Mouse (Mus musculus) megakaryocyte, embryonic 14.5 days (primary cell): ENCODE measurements around the gene Gpr152. TPM values are rescaled to one million over a fixed set of nuclear protein-coding genes. Genes with fewer than 3 reads are reported as not detected.

Experiments used
- H3K27me3 ChIP-seq: replicated peaks from 2 replicates; pipeline ENCODE3; 2012; ENCODE audit warnings: inconsistent platforms
- H3K36me3 ChIP-seq: replicated peaks from 2 replicates; pipeline ENCODE3; 2012; ENCODE audit warnings: low read length, inconsistent platforms, mixed read lengths
- H3K4me1 ChIP-seq: 2 replicates; pipeline ENCODE4 v1.6.1; 2012; ENCODE audit warnings: inconsistent platforms
- H3K4me3 ChIP-seq: replicated peaks from 2 replicates; pipeline ENCODE3; 2012; ENCODE audit warnings: moderate library complexity, mild to moderate bottlenecking, inconsistent platforms
- H3K9me3 ChIP-seq: 2 replicates; pipeline ENCODE4 v1.6.1; 2012; ENCODE audit warnings: inconsistent platforms
- FLI1 ChIP-seq: IDR thresholded peaks from 2 replicates; pipeline ENCODE4 v1.6.1; 2012; ENCODE audit warnings: low read length, inconsistent platforms, mixed read lengths
- GATA1 ChIP-seq: IDR thresholded peaks from 3 replicates; pipeline ENCODE4 v1.6.1; 2012; ENCODE audit warnings: mixed read lengths, low read length, inconsistent platforms, borderline replicate concordance
- polyA plus RNA-seq: library from polyadenylated mRNA; stranded (reverse); fragments of >175 nt; gene quantifications from 2 replicates; pipeline ENCODE4 v1.2.3, GENCODE M21; 2012; ENCODE audit warnings: low replicate concordance; ENCODE audit not compliant: insufficient read depth

The Gpr152 gene
- polyA plus RNA-seq, 1 experiment, result not detected

GRCm38 (mm10) chr19:4098426-4098825 is 41.2 kb upstream of the Gpr152 start:
- no peak for TF ChIP-seq GATA1
- TF ChIP-seq FLI1, result no peak
- H3K4me3 ChIP-seq, result peak overlapping the region; percentile 96
- no peaks in the 10 kb centered on the region for H3K27me3 ChIP-seq
- no peaks in the 10 kb centered on the region for H3K9me3 ChIP-seq
- peaks cover 37% of the 10 kb centered on the region for H3K36me3 ChIP-seq
- H3K4me1 ChIP-seq, result peaks cover 69% of the 10 kb centered on the region

- Histone ChIP-seq H3K36me3 (peaks cover 44% of the 10 kb centered on the region), H3K4me3 (peak overlapping the region; percentile 100), H3K4me1 (peaks cover 74% of the 10 kb centered on the region), H3K9me3 (no peaks in the 10 kb centered on the region), H3K27me3 (no peaks in the 10 kb centered on the region)
- TF ChIP-seq GATA1, result no peak
- TF ChIP-seq FLI1, result no peak
Observed at GRCm38 (mm10) chr19:4099056-4099455, 40.5 kb upstream of the Gpr152 start.

DNA sequence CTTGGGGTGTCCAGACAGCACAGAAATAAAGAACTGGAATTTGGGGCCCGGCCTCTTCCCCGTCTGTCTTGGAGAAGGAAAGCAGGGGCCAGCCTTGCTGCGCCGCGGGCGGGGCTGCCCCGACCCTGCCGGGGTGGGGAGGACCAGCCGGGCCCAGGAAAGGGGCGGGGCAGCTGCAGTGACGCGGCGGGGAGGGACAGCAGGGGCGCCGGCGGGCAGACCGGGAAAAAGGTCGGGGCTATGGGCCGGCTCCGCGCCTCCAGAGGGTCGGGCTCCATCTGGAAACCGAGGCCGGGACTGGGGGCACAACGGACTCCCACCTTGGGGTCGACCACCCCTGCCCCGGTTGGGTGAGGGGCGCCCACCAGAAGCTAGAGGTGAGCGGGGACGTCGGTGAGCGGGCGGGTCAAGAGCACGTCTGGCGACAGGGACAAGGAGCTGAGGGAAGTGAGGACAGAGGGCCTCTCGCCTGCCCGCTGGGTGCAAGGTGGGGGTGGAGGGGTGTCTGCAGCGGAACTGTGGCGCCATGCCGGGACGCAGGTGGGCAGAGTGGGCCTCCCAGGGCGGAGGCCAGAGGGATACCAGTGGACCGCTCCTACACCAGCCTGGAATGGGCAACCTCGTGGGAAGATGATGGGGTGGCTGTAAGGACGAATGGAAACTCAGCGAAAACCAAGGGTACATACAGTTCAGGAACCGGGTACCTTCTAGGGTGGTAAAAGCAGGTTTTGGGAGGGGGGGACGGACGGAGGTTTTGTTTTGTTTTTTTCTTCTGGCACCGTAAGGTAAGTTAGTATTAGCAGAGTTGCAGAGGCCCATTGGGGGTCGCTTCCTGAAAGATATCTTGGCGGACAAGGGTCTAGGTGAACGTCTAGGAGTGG is 39.5 kb upstream of the Gpr152 start, which contains the start of gene Pitpnm1:
Gene Pitpnm1 (plus strand): TSS at position 162 of the 881 bp plus-strand sequence.
- peaks cover 54% of the 10 kb centered on the region for H3K36me3 ChIP-seq
- H3K9me3 ChIP-seq, result no peaks in the 10 kb centered on the region

GRCm38 (mm10) chr19:4100718-4101261 is 38.8 kb upstream of the Gpr152 start:
- H3K9me3 ChIP-seq, result no peaks in the 10 kb centered on the region
- peaks cover 61% of the 10 kb centered on the region for H3K36me3 ChIP-seq
- H3K4me3 ChIP-seq, result peak overlapping the region; percentile 100
- no peak for TF ChIP-seq FLI1
- TF ChIP-seq GATA1, result no peak
- H3K4me1 ChIP-seq, result peaks cover 74% of the 10 kb centered on the region
- no peaks in the 10 kb centered on the region for H3K27me3 ChIP-seq

More for the DNA sequence above, 39.5 kb upstream of the Gpr152 start, which contains the start of gene Pitpnm1:
- H3K27me3 ChIP-seq, result no peaks in the 10 kb centered on the region
- peak within 1 kb of the TSS; percentile 100 for H3K4me3 ChIP-seq
- H3K4me1 ChIP-seq, result peaks cover 74% of the 10 kb centered on the region
- TF ChIP-seq GATA1, result no peak
- TF ChIP-seq FLI1, result no peak

DNA sequence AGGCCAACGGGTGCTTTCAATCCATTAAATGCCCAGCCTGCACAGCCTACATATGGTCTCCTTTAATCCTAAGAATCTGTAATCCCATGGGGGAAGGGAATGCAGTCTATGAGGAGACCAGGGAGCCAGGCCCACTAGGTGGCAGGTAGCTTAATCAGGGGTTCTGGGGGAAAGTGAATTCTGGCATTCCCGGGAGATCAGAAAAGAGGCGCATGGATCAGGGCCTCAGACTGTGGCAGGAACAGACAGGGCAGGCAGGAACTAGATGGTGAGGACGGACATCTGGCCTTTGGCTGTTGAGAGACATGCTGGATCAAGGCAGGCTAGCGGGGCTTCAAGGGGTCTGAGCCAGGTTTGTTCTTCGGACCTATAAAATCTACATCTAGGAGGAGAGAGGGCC is 38.1 kb upstream of the Gpr152 start:
- TF ChIP-seq FLI1 (no peak), GATA1 (no peak)
- Histone ChIP-seq H3K27me3 (no peaks in the 10 kb centered on the region), H3K36me3 (peaks cover 67% of the 10 kb centered on the region), H3K9me3 (no peaks in the 10 kb centered on the region), H3K4me3 (peak overlapping the region; percentile 100), H3K4me1 (peaks cover 70% of the 10 kb centered on the region)

DNA sequence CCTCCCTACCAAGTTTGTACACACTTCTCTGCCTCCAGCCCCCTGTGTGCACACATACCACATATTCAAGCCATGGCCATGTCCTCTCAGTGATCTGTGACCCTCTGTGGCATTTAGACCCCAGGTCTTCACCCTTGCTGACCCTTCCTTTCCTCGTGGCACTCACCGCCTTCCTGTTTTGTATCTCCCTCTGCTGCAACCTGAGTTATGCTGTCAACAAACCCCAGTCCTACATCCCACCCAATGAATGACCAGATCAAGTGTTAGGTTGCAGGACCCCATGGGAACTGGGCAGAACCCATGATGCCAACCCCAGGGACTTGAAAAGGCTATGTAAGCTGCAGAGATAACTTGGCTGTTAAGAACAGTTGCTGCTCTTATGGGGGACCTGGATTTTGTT is 37.5 kb upstream of the Gpr152 start:
- peaks cover 70% of the 10 kb centered on the region for H3K4me1 ChIP-seq
- peak overlapping the region; percentile 12 for H3K4me3 ChIP-seq
- TF ChIP-seq FLI1, result no peak
- peaks cover 73% of the 10 kb centered on the region for H3K36me3 ChIP-seq
- H3K9me3 ChIP-seq, result no peaks in the 10 kb centered on the region
- H3K27me3 ChIP-seq, result no peaks in the 10 kb centered on the region

DNA sequence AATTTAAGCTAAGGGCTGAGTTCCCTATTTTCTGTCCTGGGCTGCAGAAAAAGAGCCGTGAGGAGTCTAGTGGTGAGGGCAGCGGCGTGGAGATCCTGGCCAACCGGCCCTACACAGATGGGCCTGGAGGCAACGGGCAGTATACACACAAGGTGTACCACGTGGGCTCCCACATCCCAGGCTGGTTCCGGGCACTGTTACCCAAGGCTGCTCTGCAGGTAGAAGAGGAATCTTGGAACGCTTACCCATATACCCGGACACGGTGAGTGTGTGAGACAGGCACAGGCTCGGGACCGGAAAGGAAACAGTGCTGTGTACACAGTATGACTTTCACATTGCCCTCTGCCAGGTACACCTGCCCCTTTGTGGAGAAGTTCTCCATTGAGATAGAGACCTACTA is 37.0 kb upstream of the Gpr152 start:
- TF ChIP-seq GATA1, result no peak
- TF ChIP-seq FLI1, result no peak
- H3K4me3 ChIP-seq, result no peak overlapping the region
- H3K27me3 ChIP-seq, result no peaks in the 10 kb centered on the region
- no peaks in the 10 kb centered on the region for H3K9me3 ChIP-seq
- peaks cover 68% of the 10 kb centered on the region for H3K4me1 ChIP-seq
- H3K36me3 ChIP-seq, result peaks cover 79% of the 10 kb centered on the region

- no peaks in the 10 kb centered on the region for H3K27me3 ChIP-seq
- no peak for TF ChIP-seq GATA1
- no peak for TF ChIP-seq FLI1
- peaks cover 68% of the 10 kb centered on the region for H3K4me1 ChIP-seq
- no peak overlapping the region for H3K4me3 ChIP-seq
- no peaks in the 10 kb centered on the region for H3K9me3 ChIP-seq
- peaks cover 80% of the 10 kb centered on the region for H3K36me3 ChIP-seq
Observed at GRCm38 (mm10) chr19:4103294-4103693, 36.3 kb upstream of the Gpr152 start.

GRCm38 (mm10) chr19:4103792-4104191 is 35.8 kb upstream of the Gpr152 start:
- Histone ChIP-seq H3K9me3 (no peaks in the 10 kb centered on the region), H3K27me3 (no peaks in the 10 kb centered on the region), H3K4me3 (no peak overlapping the region), H3K4me1 (peaks cover 66% of the 10 kb centered on the region), H3K36me3 (peaks cover 80% of the 10 kb centered on the region)
- TF ChIP-seq GATA1, result no peak

DNA sequence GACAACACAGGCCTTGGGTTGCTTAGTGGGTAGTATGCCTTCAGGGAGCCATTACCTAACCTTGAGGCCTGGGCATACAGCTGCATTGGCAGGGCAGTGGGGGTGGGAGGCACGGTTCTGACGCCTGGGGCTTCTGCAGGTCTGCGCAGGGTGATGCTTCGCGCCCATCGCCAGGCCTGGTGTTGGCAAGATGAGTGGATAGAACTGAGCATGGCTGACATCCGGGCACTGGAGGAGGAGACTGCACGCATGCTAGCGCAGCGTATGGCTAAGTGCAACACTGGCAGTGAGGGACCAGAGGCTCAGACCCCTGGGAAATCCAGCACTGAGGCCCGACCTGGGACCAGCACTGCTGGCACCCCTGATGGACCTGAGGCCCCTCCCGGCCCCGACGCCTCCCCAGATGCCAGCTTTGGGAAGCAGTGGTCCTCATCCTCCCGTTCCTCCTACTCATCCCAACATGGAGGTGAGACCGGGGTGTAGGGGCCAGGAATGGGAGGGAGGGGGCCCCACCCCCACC is 34.9 kb upstream of the Gpr152 start:
- no peak for TF ChIP-seq GATA1
- TF ChIP-seq FLI1, result no peak
- H3K9me3 ChIP-seq, result no peaks in the 10 kb centered on the region
- H3K36me3 ChIP-seq, result peaks cover 88% of the 10 kb centered on the region
- no peaks in the 10 kb centered on the region for H3K27me3 ChIP-seq
- H3K4me1 ChIP-seq, result peaks cover 61% of the 10 kb centered on the region
- H3K4me3 ChIP-seq, result no peak overlapping the region
